Mouse (Mus musculus): ENCODE data around the gene C1ql1. TPM values are rescaled to one million over a fixed set of nuclear protein-coding genes. Genes with fewer than 3 reads are reported as not detected.

C1ql1 gene
- polyA plus RNA-seq, 1 experiment from 2014 or later, result 0.12 TPM

DNA sequence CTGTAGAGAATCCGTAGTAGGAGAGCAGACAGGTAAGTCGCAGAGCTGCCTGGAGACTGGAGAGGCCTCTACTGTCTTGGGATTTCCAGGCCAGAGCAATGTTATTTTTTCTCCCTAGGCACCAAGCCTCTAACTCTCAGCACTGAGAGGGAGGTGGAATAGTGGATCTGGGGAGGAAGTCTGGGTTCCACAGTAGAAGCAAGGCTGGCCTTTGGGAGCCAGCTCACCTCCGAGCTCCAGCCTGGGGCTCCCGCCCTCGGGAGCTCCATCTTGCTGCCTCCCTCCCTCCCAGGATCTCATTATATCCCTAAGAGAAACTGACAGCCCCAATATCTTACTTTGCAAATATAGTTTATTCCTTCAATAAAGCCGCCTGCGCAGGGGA is 16.4 kb upstream of the C1ql1 start:
- Histone ChIP-seq H3K9me3 (ENCODE audit: low read length) (no peaks in the 10 kb centered on the region), H3K4me2 (ENCODE audit: low read depth, low read length) (no peak overlapping the region), H3K36me3 (replicated peaks; ENCODE audit: insufficient read depth, low read length) (no peaks in the 10 kb centered on the region), H3K27ac (ENCODE audit: low read depth) (no peak overlapping the region), H3K9ac (replicated peaks) (no peak overlapping the region), H3K4me3 (ENCODE audit: low read depth, low read length) (no peak overlapping the region), H3K4me1 (ENCODE audit: insufficient read depth) (0 out of 2 replicates have a peak, but pooled peaks cover 2% of the 10 kb centered on the region), H3K27me3 (ENCODE audit: insufficient read depth, low read length) (peaks cover 49% of the 10 kb centered on the region)
- TF ChIP-seq EP300 (IDR thresholded peaks at IDR 0.05; ENCODE audit: low read depth) (no peak), CTCF (IDR thresholded peaks at IDR 0.05; ENCODE audit: low read depth) (no peak)
- 45% methylated on average over 7 of the region's 7 CpGs for WGBS (ENCODE audit: insufficient replicate concordance)
- DNase-seq (no peak), ATAC-seq (no peak)

DNA sequence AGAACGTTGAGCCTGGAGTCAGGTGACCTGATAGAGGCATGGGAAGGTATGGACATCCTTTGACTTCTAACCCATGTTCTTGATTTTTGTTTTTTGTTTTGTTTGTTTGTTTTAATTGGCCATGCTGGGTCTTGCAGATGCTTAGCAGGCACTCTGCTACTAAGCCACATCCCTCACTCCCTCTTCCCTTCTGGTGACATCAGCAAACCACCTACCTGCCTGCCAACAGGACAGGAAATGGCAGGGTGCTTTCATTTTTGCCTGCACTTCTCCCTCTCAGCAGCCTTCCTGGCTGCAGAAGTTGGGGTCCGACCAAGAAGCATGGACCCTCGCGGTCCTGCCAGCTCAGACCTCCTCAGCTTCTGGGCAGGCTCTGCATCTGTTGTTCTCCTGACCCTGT is 14.6 kb upstream of the C1ql1 start:
- 0 out of 2 replicates have a peak, but pooled peaks cover 2% of the 10 kb centered on the region for H3K4me1 ChIP-seq (ENCODE audit: insufficient read depth)
- H3K4me2 ChIP-seq (ENCODE audit: low read depth, low read length), result no peak overlapping the region
- H3K9ac ChIP-seq (replicated peaks), result no peak overlapping the region
- 69% methylated on average over 4 of the region's 4 CpGs for WGBS (ENCODE audit: insufficient replicate concordance)
- TF ChIP-seq CTCF (IDR thresholded peaks at IDR 0.05; ENCODE audit: low read depth) (no peak), EP300 (IDR thresholded peaks at IDR 0.05; ENCODE audit: low read depth) (no peak)
- H3K36me3 ChIP-seq (replicated peaks; ENCODE audit: insufficient read depth, low read length), result no peaks in the 10 kb centered on the region
- DNase-seq, result no peak
- no peaks in the 10 kb centered on the region for H3K9me3 ChIP-seq (ENCODE audit: low read length)
- peaks cover 51% of the 10 kb centered on the region for H3K27me3 ChIP-seq (ENCODE audit: insufficient read depth, low read length)
- H3K4me3 ChIP-seq (ENCODE audit: low read depth, low read length), result no peak overlapping the region
- H3K27ac ChIP-seq (ENCODE audit: low read depth), result no peak overlapping the region
- no peak for ATAC-seq

DNA sequence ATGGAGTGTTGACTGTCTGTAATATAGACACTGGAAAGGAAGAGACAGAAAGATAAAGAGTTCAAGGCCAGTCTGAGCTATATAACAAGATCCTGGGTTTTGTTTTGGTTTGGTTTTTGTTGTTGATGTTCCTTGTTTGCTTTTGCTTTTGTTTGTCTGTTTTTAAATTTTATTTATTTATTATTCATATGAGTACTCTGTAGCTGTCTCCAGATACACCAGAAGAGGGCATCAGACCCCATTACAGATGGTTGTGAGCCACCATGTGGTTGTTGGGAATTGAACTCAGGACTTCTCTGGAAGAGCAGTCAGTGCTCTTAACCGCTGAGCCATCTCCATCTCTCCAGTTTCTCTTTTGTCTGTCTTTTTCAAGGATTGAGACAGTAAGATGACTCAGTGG is 12.4 kb upstream of the C1ql1 start:
- no peak for DNase-seq
- Histone ChIP-seq H3K4me1 (ENCODE audit: insufficient read depth) (0 out of 2 replicates have a peak, but pooled peaks cover 2% of the 10 kb centered on the region), H3K9me3 (ENCODE audit: low read length) (no peaks in the 10 kb centered on the region), H3K27ac (ENCODE audit: low read depth) (no peak overlapping the region), H3K36me3 (replicated peaks; ENCODE audit: insufficient read depth, low read length) (no peaks in the 10 kb centered on the region), H3K27me3 (ENCODE audit: insufficient read depth, low read length) (peaks cover 38% of the 10 kb centered on the region), H3K4me2 (ENCODE audit: low read depth, low read length) (no peak overlapping the region), H3K9ac (replicated peaks) (no peak overlapping the region), H3K4me3 (ENCODE audit: low read depth, low read length) (no peak overlapping the region)
- WGBS (ENCODE audit: insufficient replicate concordance), result 77% methylated on average over 1 of the region's 1 CpGs
- TF ChIP-seq CTCF (IDR thresholded peaks at IDR 0.05; ENCODE audit: low read depth) (no peak), EP300 (IDR thresholded peaks at IDR 0.05; ENCODE audit: low read depth) (no peak)
- ATAC-seq, result no peak

DNA sequence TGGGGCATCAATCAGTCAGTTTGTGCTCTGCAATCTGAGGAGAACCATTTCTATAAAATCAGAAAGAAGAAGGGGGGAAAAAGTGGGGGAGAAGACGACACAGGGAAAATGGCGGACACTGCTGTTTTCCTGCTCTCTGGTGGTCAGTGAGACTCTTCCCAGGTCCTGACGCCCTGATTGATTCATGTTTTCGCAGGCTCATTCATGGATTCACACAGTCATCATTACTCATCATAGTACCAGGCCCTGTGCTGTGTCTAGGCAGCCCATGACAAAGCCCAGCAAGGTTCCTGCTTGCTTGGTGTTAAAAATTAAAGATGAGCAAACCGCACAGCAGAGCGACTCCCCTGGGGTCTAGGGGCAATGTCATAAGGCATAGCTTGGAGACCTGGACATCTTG is 11.9 kb upstream of the C1ql1 start:
- no peak overlapping the region for H3K4me3 ChIP-seq (ENCODE audit: low read depth, low read length)
- ATAC-seq (no peak), DNase-seq (no peak)
- H3K27ac ChIP-seq (ENCODE audit: low read depth), result no peak overlapping the region
- TF ChIP-seq CTCF (IDR thresholded peaks at IDR 0.05; ENCODE audit: low read depth), result no peak
- TF ChIP-seq EP300 (IDR thresholded peaks at IDR 0.05; ENCODE audit: low read depth), result no peak
- no peak overlapping the region for H3K9ac ChIP-seq (replicated peaks)
- H3K27me3 ChIP-seq (ENCODE audit: insufficient read depth, low read length), result peaks cover 34% of the 10 kb centered on the region
- WGBS (ENCODE audit: insufficient replicate concordance), result 71% methylated on average over 6 of the region's 6 CpGs
- no peaks in the 10 kb centered on the region for H3K36me3 ChIP-seq (replicated peaks; ENCODE audit: insufficient read depth, low read length)
- H3K9me3 ChIP-seq (ENCODE audit: low read length), result no peaks in the 10 kb centered on the region
- 0 out of 2 replicates have a peak, but pooled peaks cover 1% of the 10 kb centered on the region for H3K4me1 ChIP-seq (ENCODE audit: insufficient read depth)
- no peak overlapping the region for H3K4me2 ChIP-seq (ENCODE audit: low read depth, low read length)

DNA sequence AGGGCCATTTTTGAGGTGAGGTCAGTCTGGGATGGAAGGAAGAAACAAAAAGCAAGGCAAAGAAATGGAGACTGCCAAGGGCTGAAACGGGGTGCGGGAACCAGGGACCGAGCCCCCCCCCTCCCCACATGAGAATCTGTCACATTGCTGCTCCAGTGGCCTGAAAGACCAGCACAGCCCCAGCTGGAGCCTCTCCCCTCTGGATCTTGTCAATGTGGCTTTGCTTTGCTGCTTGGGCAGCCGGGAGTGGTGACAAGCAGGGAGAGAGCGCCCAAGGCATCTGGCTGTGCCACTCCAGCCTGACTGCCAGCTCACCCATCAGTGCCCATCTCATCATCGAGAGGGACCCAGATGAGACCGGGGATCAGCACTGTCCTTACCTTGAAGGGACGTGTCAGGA is 11.2 kb upstream of the C1ql1 start:
- Histone ChIP-seq H3K4me2 (ENCODE audit: low read depth, low read length) (no peak overlapping the region), H3K9me3 (ENCODE audit: low read length) (no peaks in the 10 kb centered on the region), H3K4me1 (ENCODE audit: insufficient read depth) (no peaks in the 10 kb centered on the region), H3K9ac (replicated peaks) (no peak overlapping the region), H3K4me3 (ENCODE audit: low read depth, low read length) (no peak overlapping the region), H3K27ac (ENCODE audit: low read depth) (no peak overlapping the region), H3K27me3 (ENCODE audit: insufficient read depth, low read length) (peaks cover 32% of the 10 kb centered on the region), H3K36me3 (replicated peaks; ENCODE audit: insufficient read depth, low read length) (no peaks in the 10 kb centered on the region)
- TF ChIP-seq CTCF (IDR thresholded peaks at IDR 0.05; ENCODE audit: low read depth), result no peak
- no peak for TF ChIP-seq EP300 (IDR thresholded peaks at IDR 0.05; ENCODE audit: low read depth)
- WGBS (ENCODE audit: insufficient replicate concordance), result 66% methylated on average over 8 of the region's 8 CpGs
- DNase-seq, result no peak
- no peak for ATAC-seq

DNA sequence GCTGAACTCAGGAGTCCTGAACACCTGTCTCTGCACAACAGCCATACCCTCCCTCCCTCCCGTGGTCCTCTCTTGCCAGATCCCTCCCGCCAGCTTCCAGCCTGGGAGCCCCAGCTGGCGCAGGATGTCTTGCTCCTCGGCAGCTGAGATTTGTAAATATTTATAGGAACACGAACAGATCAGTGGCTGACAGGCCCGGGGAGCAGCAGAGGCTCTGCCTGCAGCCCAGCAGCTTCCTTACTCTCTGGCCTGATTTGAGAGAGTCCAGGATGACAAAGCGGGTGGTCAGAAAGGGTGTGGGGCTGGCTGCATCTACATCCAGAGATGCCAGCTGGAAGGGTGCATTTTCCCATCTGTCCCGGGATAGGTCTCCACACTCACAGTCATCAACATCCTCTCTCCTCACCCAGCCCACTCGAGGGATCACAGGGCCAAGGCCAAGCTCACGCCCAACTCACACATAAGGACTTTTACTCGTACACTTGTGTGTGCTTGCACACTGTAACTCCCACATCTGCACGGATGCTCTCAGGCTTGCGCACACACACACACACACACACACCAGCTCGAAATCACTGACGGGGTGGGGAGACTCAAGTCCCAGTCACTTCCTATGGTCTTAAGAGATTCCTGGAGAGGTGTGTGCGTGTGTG is 10.6 kb upstream of the C1ql1 start:
- no peak overlapping the region for H3K4me2 ChIP-seq (ENCODE audit: low read depth, low read length)
- H3K9ac ChIP-seq (replicated peaks), result no peak overlapping the region
- TF ChIP-seq EP300 (IDR thresholded peaks at IDR 0.05; ENCODE audit: low read depth) (no peak), CTCF (IDR thresholded peaks at IDR 0.05; ENCODE audit: low read depth) (no peak)
- H3K27me3 ChIP-seq (ENCODE audit: insufficient read depth, low read length), result peaks cover 31% of the 10 kb centered on the region
- WGBS (ENCODE audit: insufficient replicate concordance), result 41% methylated on average over 16 of the region's 16 CpGs
- no peaks in the 10 kb centered on the region for H3K4me1 ChIP-seq (ENCODE audit: insufficient read depth)
- DNase-seq (no peak), ATAC-seq (no peak)
- H3K4me3 ChIP-seq (ENCODE audit: low read depth, low read length), result no peak overlapping the region
- H3K36me3 ChIP-seq (replicated peaks; ENCODE audit: insufficient read depth, low read length), result no peaks in the 10 kb centered on the region
- H3K27ac ChIP-seq (ENCODE audit: low read depth), result no peak overlapping the region
- no peaks in the 10 kb centered on the region for H3K9me3 ChIP-seq (ENCODE audit: low read length)
